Mouse (Mus musculus) hindbrain, embryonic 15.5 days (tissue): Measurements from ENCODE around the gene Dennd4a. TPM values are rescaled to one million over a fixed set of nuclear protein-coding genes. Genes with fewer than 3 reads are reported as not detected.
A peak's percentile ranks its signal among the peaks of the same experiment; 100 is the strongest.

ENCODE experiments used
- ATAC-seq: fragments of 200-750 bp; cut with Nextera tagmentation; 2 replicates; pipeline ENCODE4 v1.8.0; 2017; ENCODE audit warnings: low read depth, moderate number of reproducible peaks, moderate TSS enrichment; ENCODE audit not compliant: low FRiP score
- H3K27ac ChIP-seq: fragments of 300-500 bp; sonication (generic); replicated peaks from 2 replicates; pipeline ENCODE4 v1.5.1; 2015; ENCODE audit warnings: mild to moderate bottlenecking, inconsistent platforms
- H3K27me3 ChIP-seq: fragments of 300-500 bp; sonication (generic); 2 replicates; pipeline ENCODE4 v1.6.1; 2015; ENCODE audit warnings: control low read depth, inconsistent platforms
- H3K36me3 ChIP-seq: fragments of 300-500 bp; sonication (generic); 2 replicates; pipeline ENCODE4 v1.6.1; 2015; ENCODE audit warnings: control low read depth, inconsistent platforms
- H3K4me1 ChIP-seq: fragments of 300-500 bp; sonication (generic); replicated peaks from 2 replicates; pipeline ENCODE4 v1.6.1; 2015; ENCODE audit warnings: control low read depth, inconsistent platforms
- H3K4me2 ChIP-seq: fragments of 300-500 bp; sonication (generic); 2 replicates; pipeline ENCODE4 v1.6.1; 2015; ENCODE audit warnings: moderate library complexity, mild to moderate bottlenecking, inconsistent platforms
- H3K4me3 ChIP-seq: fragments of 300-500 bp; sonication (generic); 2 replicates; pipeline ENCODE4 v1.5.1; 2015; ENCODE audit warnings: mild to moderate bottlenecking, inconsistent platforms
- H3K9ac ChIP-seq: fragments of 300-500 bp; sonication (generic); 2 replicates; pipeline ENCODE4 v1.6.1; 2015; ENCODE audit warnings: inconsistent platforms
- H3K9me3 ChIP-seq: fragments of 300-500 bp; sonication (generic); 2 replicates; pipeline ENCODE4 v1.6.1; 2016; ENCODE audit warnings: control low read depth, inconsistent platforms
- WGBS: fragments of 180-500 bp; shearing (Covaris S2); methylation state at CpG from one replicate; pipeline ENCODE4 v1.1.7; 2015; 5-methylcytosine and 5-hydroxymethylcytosine counted together
- polyA plus RNA-seq: library from polyadenylated mRNA; unstranded; fragments of >200 nt; fragmentation: Nextera tagmentation; extraction: Ambion mirVana; gene quantifications from 2 replicates; pipeline ENCODE4 v1.2.1, GENCODE M21; 2015

Gene Dennd4a
- polyA plus RNA-seq, 1 experiment from 2014 or later = 10.9 TPM

- no peak overlapping the region for H3K27ac ChIP-seq
- ATAC-seq = no peak
- peaks cover 12% of the 10 kb centered on the region for H3K4me1 ChIP-seq
- 34% methylated on average over 12 of the region's 12 CpGs for WGBS
- peak overlapping the region; percentile 0; the same call in 1 of the 2 replicates for H3K4me2 ChIP-seq
- H3K27me3 ChIP-seq = 0 out of 2 replicates have a peak, but pooled peaks cover under 1% of the 10 kb centered on the region
- H3K9me3 ChIP-seq = no peaks in the 10 kb centered on the region
- no peak overlapping the region for H3K4me3 ChIP-seq
- H3K9ac ChIP-seq = no peak overlapping the region
- H3K36me3 ChIP-seq = no peaks in the 10 kb centered on the region
These were observed 145.2 kb downstream of the Dennd4a start for GRCm38 (mm10) chr9:64956337-64956736.

DNA sequence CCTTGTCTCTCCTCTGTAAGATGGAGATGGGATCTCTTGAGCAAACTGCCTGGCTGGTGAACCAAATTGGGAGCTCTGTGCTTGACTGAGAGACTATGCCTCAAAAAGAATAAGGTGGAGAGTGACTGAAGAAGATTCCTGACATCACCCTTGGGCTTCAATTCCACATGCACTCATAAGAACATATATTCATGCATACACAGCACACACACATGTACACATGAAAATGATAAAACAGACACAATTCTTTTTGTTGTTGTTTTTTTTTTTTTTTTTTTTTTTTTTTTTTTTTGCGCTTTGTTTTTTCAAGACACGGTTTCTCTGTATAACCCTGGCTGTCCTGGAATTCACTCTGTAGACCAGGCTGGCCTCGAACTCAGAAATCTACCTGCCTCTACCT, 146.1 kb downstream of the Dennd4a start:
- no peak overlapping the region for H3K4me2 ChIP-seq
- 83% methylated on average over 3 of the region's 3 CpGs for WGBS
- no peak overlapping the region for H3K27ac ChIP-seq
- no peaks in the 10 kb centered on the region for H3K9me3 ChIP-seq
- peaks cover 16% of the 10 kb centered on the region for H3K4me1 ChIP-seq
- ATAC-seq = no peak
- H3K27me3 ChIP-seq = no peaks in the 10 kb centered on the region
- H3K9ac ChIP-seq = no peak overlapping the region
- no peaks in the 10 kb centered on the region for H3K36me3 ChIP-seq
- no peak overlapping the region for H3K4me3 ChIP-seq

GRCm38 (mm10) chr9:64960117-64960977, 149.2 kb downstream of the Dennd4a start, which contains the start of gene Ints14:
Gene Ints14, plus strand, starts transcription at chr9:64960905.
- peaks cover 15% of the 10 kb centered on the region for H3K36me3 ChIP-seq
- H3K4me2 ChIP-seq = peak within 1 kb of the TSS; percentile 89
- H3K4me1 ChIP-seq = peaks cover 20% of the 10 kb centered on the region
- H3K9me3 ChIP-seq = no peaks in the 10 kb centered on the region
- H3K27ac ChIP-seq = peak within 1 kb of the TSS; percentile 86
- no peaks in the 10 kb centered on the region for H3K27me3 ChIP-seq
- peak within 1 kb of the TSS; percentile 85 for H3K4me3 ChIP-seq
- 5% methylated on average over 29 of the region's 29 CpGs for WGBS
- peak; percentile 96 for ATAC-seq
- peak within 1 kb of the TSS; percentile 95 for H3K9ac ChIP-seq

- Histone ChIP-seq H3K4me1 (peaks cover 20% of the 10 kb centered on the region), H3K4me2 (peak overlapping the region; percentile 89), H3K9me3 (no peaks in the 10 kb centered on the region), H3K9ac (peak overlapping the region; percentile 95), H3K36me3 (peaks cover 21% of the 10 kb centered on the region), H3K27ac (peak overlapping the region; percentile 86), H3K4me3 (peak overlapping the region; percentile 85), H3K27me3 (no peaks in the 10 kb centered on the region)
- WGBS = under 1% methylated on average over 14 of the region's 17 CpGs
- peak; percentile 82 for ATAC-seq
These were observed 149.8 kb downstream of the Dennd4a start for GRCm38 (mm10) chr9:64960978-64961320.

Other genes starting within 250 kb of the Dennd4a start
- gene Rab11a, start 73.6 kb upstream of the Dennd4a start, polyA plus RNA-seq = 403 and 404 TPM in 2 replicates
- 0.10 TPM in 1 of 2 replicates, not detected in the other for gene Slc24a1, start 140.3 kb downstream of the Dennd4a start, polyA plus RNA-seq
- 33.3 and 35.8 TPM in 2 replicates for gene Ints14, start 149.6 kb downstream of the Dennd4a start, polyA plus RNA-seq
- 219 and 223 TPM in 2 replicates for gene Hacd3, start 210.4 kb downstream of the Dennd4a start, polyA plus RNA-seq
- gene Dpp8, start 221.1 kb downstream of the Dennd4a start, polyA plus RNA-seq = 39.5 and 39.6 TPM in 2 replicates